Mouse (Mus musculus): ENCODE data around the gene Taldo1. TPM values are rescaled to one million over a fixed set of nuclear protein-coding genes. Genes with fewer than 3 reads are reported as not detected.

The Taldo1 gene
- polyA plus RNA-seq, 1 experiment from 2014 or later: 280 TPM

DNA sequence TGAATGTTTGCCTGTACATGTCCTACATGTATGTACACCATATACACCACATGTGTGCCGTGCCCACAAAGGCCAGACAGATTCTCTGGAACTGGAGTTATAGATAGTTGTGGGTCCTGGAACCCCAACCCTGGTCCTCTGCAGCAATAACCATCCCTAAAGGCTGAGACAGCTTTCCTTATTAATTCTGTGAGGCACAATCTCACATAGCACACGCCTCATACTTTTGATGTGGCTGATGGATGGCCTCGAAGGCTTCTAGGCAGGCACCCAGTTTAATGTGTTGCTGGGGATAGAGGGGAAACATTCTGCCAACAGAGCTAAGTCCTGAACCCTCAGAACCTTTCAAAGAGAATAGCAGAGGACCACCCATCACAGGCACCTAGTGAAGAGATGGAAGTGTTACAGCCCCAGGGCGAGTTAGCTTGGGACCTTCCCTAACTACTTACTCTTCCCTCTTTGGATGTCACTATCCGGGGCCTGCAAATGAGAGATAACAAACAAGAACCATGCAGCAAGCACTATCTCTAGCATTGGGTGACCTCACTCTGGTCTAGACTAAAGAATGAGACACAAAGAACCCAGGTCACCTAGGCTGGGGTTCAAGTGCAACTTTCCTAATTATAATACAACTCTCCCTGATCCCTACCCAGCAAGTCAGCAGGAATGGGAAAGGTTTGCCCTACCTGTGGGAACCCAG lies 27.5 kb upstream of the Taldo1 start:
- Histone ChIP-seq H3K27ac (no peak overlapping the region), H3K36me3 (no peaks in the 10 kb centered on the region), H3K9me3 (no peaks in the 10 kb centered on the region), H3K27me3 (peaks cover 36% of the 10 kb centered on the region), H3K4me1 (peaks cover 3% of the 10 kb centered on the region; the same call in 1 of the 2 replicates), H3K9ac (no peak overlapping the region), H3K4me3 (no peak overlapping the region), H3K4me2 (replicated peaks) (no peak overlapping the region)
- no peak for ATAC-seq (ENCODE audit: low FRiP score, low read depth)
- WGBS: 77% methylated on average over 5 of the region's 5 CpGs

GRCm38 (mm10) chr7:141365049-141365445 lies 27.0 kb upstream of the Taldo1 start:
- Histone ChIP-seq H3K27ac (no peak overlapping the region), H3K9me3 (no peaks in the 10 kb centered on the region), H3K4me1 (peaks cover 3% of the 10 kb centered on the region; the same call in 1 of the 2 replicates), H3K9ac (no peak overlapping the region), H3K4me2 (replicated peaks) (no peak overlapping the region), H3K4me3 (no peak overlapping the region), H3K27me3 (peaks cover 35% of the 10 kb centered on the region), H3K36me3 (no peaks in the 10 kb centered on the region)
- ATAC-seq (ENCODE audit: low FRiP score, low read depth): no peak
- WGBS: 69% methylated on average over 3 of the region's 3 CpGs

- Histone ChIP-seq H3K27me3 (peaks cover 13% of the 10 kb centered on the region), H3K9ac (no peak overlapping the region), H3K4me1 (no peaks in the 10 kb centered on the region), H3K27ac (no peak overlapping the region), H3K9me3 (no peaks in the 10 kb centered on the region), H3K4me3 (no peak overlapping the region), H3K36me3 (no peaks in the 10 kb centered on the region), H3K4me2 (replicated peaks) (no peak overlapping the region)
- no peak for ATAC-seq (ENCODE audit: low FRiP score, low read depth)
- WGBS: 80% methylated on average over 4 of the region's 4 CpGs
Measured at GRCm38 (mm10) chr7:141367358-141367757, 24.6 kb upstream of the Taldo1 start.

GRCm38 (mm10) chr7:141369918-141370317 lies 22.1 kb upstream of the Taldo1 start:
- Histone ChIP-seq H3K9me3 (no peaks in the 10 kb centered on the region), H3K4me3 (no peak overlapping the region), H3K4me2 (replicated peaks) (no peak overlapping the region), H3K9ac (no peak overlapping the region), H3K4me1 (no peaks in the 10 kb centered on the region), H3K36me3 (no peaks in the 10 kb centered on the region), H3K27ac (no peak overlapping the region), H3K27me3 (no peaks in the 10 kb centered on the region)
- no peak for ATAC-seq (ENCODE audit: low FRiP score, low read depth)
- WGBS: 70% methylated on average over 5 of the region's 5 CpGs

DNA sequence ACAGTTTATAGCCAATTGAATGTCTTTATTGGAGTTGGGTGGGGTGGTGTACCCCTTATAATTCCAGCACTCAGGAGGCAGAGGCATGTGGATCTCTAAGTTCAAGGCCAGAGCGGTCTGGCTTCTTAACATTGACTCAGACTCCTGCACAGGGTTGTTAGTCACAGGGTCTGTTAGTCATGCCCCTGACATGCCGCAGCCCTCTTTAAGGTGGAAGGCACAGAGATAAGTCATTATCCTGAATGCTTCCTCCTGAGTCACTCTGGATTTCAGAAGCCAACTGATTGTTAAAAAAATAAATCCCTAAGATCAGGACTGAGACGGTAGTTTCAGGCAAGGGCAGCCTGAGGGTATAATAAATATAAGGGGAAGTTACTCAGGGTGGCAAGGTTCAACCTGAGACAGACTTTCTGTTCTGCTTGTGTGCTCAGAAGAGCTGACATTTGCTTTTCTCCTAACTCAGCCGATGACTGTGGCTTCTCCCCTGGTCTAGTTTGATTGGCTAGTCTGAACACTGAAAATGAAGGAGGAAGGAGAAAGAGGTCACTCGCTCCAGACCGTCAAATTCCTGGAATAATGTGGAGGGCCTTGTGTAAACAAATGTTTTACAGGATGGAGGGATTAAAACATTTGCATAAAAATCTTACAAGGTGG lies 19.9 kb upstream of the Taldo1 start:
- H3K9ac ChIP-seq: no peak overlapping the region
- H3K27me3 ChIP-seq: no peaks in the 10 kb centered on the region
- no peaks in the 10 kb centered on the region for H3K36me3 ChIP-seq
- WGBS: 54% methylated on average over 6 of the region's 6 CpGs
- H3K9me3 ChIP-seq: no peaks in the 10 kb centered on the region
- no peak overlapping the region for H3K27ac ChIP-seq
- no peak overlapping the region for H3K4me3 ChIP-seq
- ATAC-seq (ENCODE audit: low FRiP score, low read depth): no peak
- no peaks in the 10 kb centered on the region for H3K4me1 ChIP-seq
- no peak overlapping the region for H3K4me2 ChIP-seq (replicated peaks)

GRCm38 (mm10) chr7:141373611-141374010 lies 18.4 kb upstream of the Taldo1 start:
- ATAC-seq (ENCODE audit: low FRiP score, low read depth): no peak
- no peaks in the 10 kb centered on the region for H3K27me3 ChIP-seq
- no peaks in the 10 kb centered on the region for H3K36me3 ChIP-seq
- no peak overlapping the region for H3K9ac ChIP-seq
- no peak overlapping the region for H3K27ac ChIP-seq
- no peaks in the 10 kb centered on the region for H3K4me1 ChIP-seq
- H3K4me3 ChIP-seq: no peak overlapping the region
- no peak overlapping the region for H3K4me2 ChIP-seq (replicated peaks)
- WGBS: 72% methylated on average over 6 of the region's 6 CpGs
- H3K9me3 ChIP-seq: no peaks in the 10 kb centered on the region

GRCm38 (mm10) chr7:141374399-141374798 lies 17.6 kb upstream of the Taldo1 start:
- no peak overlapping the region for H3K27ac ChIP-seq
- H3K9ac ChIP-seq: no peak overlapping the region
- no peaks in the 10 kb centered on the region for H3K36me3 ChIP-seq
- ATAC-seq (ENCODE audit: low FRiP score, low read depth): no peak
- no peak overlapping the region for H3K4me3 ChIP-seq
- H3K9me3 ChIP-seq: no peaks in the 10 kb centered on the region
- no peak overlapping the region for H3K4me2 ChIP-seq (replicated peaks)
- H3K27me3 ChIP-seq: no peaks in the 10 kb centered on the region
- H3K4me1 ChIP-seq: no peaks in the 10 kb centered on the region

- ATAC-seq (ENCODE audit: low FRiP score, low read depth): no peak
- H3K9ac ChIP-seq: no peak overlapping the region
- H3K27me3 ChIP-seq: no peaks in the 10 kb centered on the region; the same call in 1 of the 2 replicates
- no peaks in the 10 kb centered on the region for H3K36me3 ChIP-seq
- no peak overlapping the region for H3K4me3 ChIP-seq
- H3K9me3 ChIP-seq: no peaks in the 10 kb centered on the region
- no peak overlapping the region for H3K27ac ChIP-seq
- WGBS: 23% methylated on average over 4 of the region's 4 CpGs
- no peak overlapping the region for H3K4me2 ChIP-seq (replicated peaks)
- no peaks in the 10 kb centered on the region for H3K4me1 ChIP-seq
Measured at GRCm38 (mm10) chr7:141379584-141379983, 12.4 kb upstream of the Taldo1 start.

- ATAC-seq (ENCODE audit: low FRiP score, low read depth): no peak
- Histone ChIP-seq H3K4me1 (no peaks in the 10 kb centered on the region), H3K27me3 (no peaks in the 10 kb centered on the region; the same call in 1 of the 2 replicates), H3K9ac (no peak overlapping the region), H3K4me3 (no peak overlapping the region), H3K27ac (no peak overlapping the region), H3K4me2 (replicated peaks) (no peak overlapping the region), H3K9me3 (no peaks in the 10 kb centered on the region), H3K36me3 (no peaks in the 10 kb centered on the region)
- WGBS: 72% methylated on average over 4 of the region's 4 CpGs
Measured at GRCm38 (mm10) chr7:141381068-141381835, 10.7 kb upstream of the Taldo1 start.

DNA sequence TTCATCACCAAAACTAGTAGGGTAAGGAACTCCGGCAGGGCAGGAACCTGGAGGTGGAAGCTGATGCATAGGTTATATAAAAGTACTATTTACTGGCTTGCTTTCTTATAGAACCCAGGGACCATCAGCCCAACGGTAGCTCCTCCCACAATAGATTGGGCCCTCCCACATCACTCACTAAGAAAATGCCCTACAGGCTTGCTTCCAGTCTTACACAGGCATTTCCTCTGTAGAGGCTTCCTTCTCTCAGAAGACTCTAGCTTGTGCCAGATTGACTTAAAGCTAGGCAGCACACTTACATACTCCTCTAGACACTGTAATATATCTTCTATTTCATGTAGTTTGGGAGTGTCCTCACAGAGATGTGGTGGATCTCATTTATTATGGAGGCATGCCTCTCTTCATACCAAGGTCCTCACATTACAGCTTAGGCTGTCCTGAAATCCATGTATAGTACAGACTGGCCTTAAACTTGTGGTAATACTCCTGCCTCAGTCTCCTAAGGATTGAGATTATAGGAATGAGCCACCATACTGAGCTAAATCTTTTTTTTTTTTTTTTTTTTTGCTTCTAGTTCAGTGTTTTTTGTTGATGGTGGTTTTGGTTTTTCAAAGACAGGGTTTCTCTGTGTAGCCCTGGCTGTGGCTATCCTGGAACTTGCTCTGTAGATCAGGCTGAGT lies 4.1 kb upstream of the Taldo1 start:
- H3K9me3 ChIP-seq: no peaks in the 10 kb centered on the region
- H3K27ac ChIP-seq: no peak overlapping the region
- no peak overlapping the region for H3K4me2 ChIP-seq (replicated peaks)
- H3K27me3 ChIP-seq: peaks cover 2% of the 10 kb centered on the region; the same call in 1 of the 2 replicates
- H3K36me3 ChIP-seq: no peaks in the 10 kb centered on the region
- H3K4me1 ChIP-seq: peaks cover 9% of the 10 kb centered on the region
- WGBS: 48% methylated on average over 2 of the region's 2 CpGs
- no peak overlapping the region for H3K9ac ChIP-seq
- no peak overlapping the region for H3K4me3 ChIP-seq
- ATAC-seq (ENCODE audit: low FRiP score, low read depth): no peak

DNA sequence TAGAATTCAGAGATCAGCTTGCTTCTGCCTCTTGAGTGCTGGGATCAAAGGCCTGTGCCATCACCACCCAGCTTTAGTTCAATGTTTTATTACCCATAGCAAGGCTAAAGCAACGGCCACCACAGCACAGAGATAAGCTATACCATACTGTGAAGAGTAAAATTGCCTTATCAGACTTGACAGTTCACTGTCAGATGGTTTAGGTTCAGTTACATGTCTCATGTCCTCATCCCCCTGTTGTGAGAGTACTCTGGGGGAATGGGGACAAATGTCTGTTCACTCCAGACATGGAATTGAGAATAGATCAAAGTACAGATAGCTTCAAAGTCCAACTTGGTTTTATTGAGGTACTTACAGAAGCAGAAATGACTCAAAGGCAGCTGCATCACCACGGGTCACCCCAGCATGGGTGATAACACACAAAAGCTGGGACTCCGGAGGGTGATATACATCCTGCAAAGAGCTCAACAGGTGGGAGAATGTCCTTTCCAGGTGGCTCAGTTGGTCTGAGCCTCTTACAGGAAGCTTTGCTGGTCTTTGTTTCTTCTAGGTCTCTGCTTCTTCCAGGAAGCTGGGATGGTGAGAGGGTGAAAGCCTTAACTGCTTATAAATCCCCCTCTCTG lies 3.4 kb upstream of the Taldo1 start:
- Histone ChIP-seq H3K4me2 (replicated peaks) (no peak overlapping the region), H3K4me1 (peaks cover 12% of the 10 kb centered on the region), H3K27me3 (peaks cover 2% of the 10 kb centered on the region; the same call in 1 of the 2 replicates), H3K4me3 (no peak overlapping the region), H3K27ac (no peak overlapping the region), H3K36me3 (no peaks in the 10 kb centered on the region), H3K9ac (no peak overlapping the region), H3K9me3 (no peaks in the 10 kb centered on the region)
- 45% methylated on average over 3 of the region's 3 CpGs for WGBS
- no peak for ATAC-seq (ENCODE audit: low FRiP score, low read depth)
